Mouse (Mus musculus): ENCODE measurements at regions not wholly inside any gene's neighbourhood (a gene's known extent, or its start where the extent isn't known, plus 50 kb on each side); places are given as distances from the start of the nearest gene placed in this dataset.

- in situ Hi-C loops (cut with MboI, MseI), result no loop called here
Observed at GRCm38 (mm10) chr4:124005626-124006315, 87.9 kb upstream of the 4930535I16Rik start.

DNA sequence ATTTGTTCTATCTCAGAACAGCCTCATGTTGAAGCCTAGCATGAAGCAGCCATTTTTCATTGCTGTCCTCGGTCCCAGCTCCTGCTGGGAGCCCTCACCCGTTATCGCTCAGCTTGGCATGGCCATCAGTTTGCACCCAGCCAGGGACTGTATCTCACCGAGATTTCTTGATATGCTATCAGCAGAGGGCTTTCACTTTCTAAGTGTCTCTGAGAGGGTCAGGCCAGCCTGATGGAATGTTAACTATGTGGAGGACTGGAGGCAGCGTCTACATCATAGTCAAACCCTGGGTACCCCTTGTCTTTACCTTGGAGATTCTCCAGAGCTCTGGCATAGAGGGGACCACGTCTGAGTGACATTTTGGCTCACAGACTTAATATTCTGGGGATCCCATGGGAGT lies 84.9 kb upstream of the 4930535I16Rik start:
- in situ Hi-C loops (cut with MboI, MseI), result no loop called here

DNA sequence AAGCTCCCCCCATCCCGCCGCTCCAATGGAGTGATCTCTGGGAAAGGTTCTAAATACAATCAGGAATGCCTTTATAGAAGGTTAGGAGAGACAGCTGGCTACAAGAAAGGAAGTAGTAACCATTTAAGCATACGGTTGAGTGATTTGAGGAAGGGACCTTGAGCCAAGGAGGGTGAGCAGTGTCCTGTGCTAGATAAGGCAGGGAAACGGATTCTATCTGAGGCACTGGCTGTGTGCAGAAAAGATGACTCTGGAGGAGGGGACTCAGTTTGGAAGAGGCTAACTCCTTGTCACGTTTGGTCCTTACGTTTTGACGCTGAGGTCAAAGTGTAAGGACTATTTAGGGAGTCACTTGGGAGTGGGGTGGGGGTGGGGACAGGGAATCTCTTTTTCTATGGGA lies 84.3 kb upstream of the 4930535I16Rik start:
- in situ Hi-C loops (cut with MboI, MseI), result no loop called here

DNA sequence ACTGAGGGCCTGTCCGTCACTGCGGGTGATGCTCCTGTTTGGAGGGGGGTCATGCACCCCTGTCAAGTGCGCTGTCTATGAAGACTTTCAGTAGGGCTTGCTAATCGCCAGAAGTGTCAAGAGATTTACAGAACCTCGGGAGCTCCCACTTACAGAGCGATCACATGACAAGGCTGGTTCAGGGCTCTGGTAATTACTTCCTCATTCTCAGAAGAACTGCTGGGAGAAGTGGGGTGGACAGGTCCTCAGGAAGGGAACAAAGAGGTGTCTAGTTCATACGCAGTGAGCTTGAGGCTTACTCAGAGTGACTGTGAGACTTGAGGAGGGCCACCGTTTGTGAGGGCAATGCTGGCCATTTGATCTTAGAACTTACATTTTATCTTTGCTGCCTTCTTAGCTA lies 78.0 kb upstream of the 4930535I16Rik start:
- in situ Hi-C loops (cut with MboI, MseI), result no loop called here

DNA sequence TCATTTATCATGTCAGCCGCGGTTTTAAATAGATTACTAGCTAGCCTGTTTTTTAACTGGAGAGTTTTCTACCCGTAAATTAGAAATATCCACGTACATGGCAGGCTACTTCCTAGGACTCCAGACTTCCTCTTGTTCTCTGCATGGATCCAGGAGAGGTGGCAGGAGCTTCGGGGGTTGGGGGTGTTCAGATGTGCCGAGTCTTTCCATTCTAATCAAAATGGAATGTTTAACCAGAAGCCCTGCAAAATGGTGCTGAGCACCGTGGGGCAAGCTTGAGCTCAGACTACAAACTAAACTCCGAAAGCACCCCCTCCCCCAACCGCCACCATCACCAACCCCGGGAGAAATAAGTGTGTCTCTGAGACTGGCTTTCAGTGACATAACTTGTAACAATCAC lies 73.4 kb upstream of the 4930535I16Rik start:
- in situ Hi-C loops (cut with MboI, MseI), result no loop called here

DNA sequence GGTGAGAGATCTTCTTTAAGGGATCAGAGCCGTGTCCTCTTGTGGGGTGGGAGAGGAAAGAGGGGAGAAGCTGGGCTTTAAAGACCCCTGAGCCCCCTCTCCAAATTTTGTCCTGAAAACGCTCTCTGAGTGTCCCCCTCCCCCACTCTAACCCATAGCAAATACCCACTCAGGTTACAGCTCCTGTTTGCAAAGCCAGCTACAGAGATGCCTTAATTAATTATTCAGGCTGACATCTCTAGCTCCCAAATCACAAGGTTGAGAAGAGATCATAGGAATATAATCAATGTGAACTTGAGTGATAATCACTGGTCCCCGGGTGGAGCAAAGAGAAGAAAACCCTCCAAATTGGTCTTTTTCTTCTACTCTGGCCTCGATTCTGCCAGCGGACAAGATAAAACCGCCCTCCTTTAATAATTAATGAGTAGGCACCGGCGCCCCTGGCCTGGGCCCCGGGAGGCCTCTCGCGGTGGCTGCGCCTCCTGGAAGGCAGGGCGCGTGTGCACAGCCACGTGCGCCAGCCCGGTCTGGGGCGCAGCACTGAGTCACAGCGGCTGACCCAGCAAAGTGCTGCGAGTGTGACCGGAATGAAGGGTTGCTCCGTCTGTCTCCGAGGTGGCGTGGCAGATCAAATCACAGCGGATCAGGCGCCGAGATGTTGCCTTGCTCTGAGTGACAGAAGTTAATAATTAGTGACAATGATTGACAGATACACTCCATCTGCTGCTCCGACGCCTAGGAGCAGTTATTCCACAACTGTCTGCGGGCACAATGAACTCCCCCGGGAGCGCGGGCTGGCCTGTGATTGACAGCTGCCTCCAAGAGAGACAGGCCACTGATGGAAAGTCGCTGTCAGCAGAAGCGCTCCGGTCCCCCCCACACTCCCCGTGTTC lies 72.7 kb upstream of the 4930535I16Rik start:
- in situ Hi-C loops (cut with MboI, MseI), result no loop called here

Data from T-helper 17 cell (primary cell).